Mouse (Mus musculus): ENCODE data around the gene Ipcef1.

Ipcef1 gene

DNA sequence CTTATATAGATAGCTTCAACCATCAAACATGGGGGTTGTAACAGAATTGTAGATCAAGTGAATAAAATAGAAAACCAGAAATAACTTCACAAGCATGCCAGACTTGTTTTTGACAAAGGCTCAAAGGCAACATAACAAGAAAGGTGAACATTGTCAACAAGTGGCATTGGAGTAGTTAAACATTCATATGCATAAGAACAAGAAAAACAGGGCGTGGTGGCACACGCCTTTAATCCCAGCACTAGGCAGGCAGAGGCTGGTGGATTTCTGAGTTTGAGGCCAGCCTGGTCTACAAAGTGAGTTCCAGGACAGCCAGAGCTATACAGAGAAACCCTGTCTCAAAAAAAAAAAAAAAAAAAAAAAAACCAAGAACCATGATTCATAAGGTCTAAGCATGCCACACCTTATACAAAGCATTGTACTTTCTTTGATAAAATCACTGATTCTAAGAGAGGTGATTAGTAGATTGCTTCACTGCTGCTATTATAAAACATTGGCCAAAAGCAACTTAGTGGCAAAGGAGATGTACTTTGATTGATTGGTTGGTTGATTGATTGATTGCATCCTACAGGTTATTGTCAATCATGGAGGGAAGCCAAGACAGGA, 173.9 kb downstream of the Ipcef1 start:
- no peak for DNase-seq

- DNase-seq, result no peak
Observed at GRCm38 (mm10) chr10:6873917-6874316, 178.4 kb downstream of the Ipcef1 start.

DNA sequence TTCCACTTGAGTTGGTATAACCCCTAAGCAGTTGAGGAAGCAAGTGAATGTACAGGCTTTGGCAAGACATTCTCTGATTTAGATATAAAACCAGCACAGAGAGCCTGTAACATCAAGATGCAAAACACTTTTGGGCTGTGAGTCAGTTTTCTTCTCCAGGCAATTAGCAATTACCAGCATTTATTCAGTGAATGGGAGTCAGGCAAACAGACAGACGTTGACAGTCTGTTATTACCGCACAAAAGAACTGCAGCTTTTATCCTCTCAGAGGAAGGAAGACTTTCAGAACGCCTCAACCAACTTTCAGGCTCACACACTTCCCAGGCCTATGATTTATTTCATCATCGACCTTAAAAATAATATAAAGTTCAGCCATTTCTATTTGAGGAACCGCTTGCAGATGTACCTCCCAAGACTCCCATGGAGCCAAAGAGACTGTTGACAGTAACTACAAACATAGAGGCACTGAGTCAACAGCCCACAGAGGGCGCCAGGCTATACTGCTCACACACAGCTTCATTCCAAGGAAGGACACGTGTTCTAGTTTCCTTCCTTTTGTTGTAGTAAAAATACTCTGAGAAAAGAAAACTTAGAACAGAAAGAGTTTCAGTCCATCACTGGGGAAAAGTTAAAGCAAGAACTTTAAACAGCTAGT, 180.7 kb downstream of the Ipcef1 start:
- DNase-seq, result no peak

GRCm38 (mm10) chr10:6855812-6856211, 196.5 kb downstream of the Ipcef1 start:
- no peak for DNase-seq

GRCm38 (mm10) chr10:6848834-6849233, 203.4 kb downstream of the Ipcef1 start:
- DNase-seq, result no peak

GRCm38 (mm10) chr10:6848162-6848754, 204.0 kb downstream of the Ipcef1 start:
- no peak for DNase-seq

DNA sequence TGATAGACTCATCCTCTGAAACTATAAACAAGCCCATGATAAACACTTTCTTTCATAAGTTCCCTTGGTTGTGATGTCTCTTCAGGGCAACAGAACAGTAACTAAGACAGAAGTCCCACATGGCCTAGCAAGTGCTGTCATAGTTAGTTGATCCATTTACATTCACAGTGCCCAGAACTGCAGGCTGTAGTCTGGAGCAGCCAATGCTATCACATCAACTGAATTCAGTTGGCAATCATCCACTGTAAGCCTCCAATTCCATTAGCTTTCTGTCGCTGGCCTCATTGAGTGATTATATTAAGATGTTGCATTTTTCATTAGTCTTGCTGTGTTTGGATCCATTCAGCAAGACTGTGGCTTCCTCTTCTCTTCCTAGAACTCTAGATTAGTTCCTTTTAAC, 206.0 kb downstream of the Ipcef1 start:
- no peak for DNase-seq

GRCm38 (mm10) chr10:6842225-6842624, 210.1 kb downstream of the Ipcef1 start:
- no peak for DNase-seq

Measured in cerebellum, adult 11-12 months (tissue).